Mouse (Mus musculus) lung, postnatal 0 days (tissue): ENCODE results near the gene Ttn.

ENCODE experiments used
- CTCF ChIP-seq: IDR thresholded peaks from 2 replicates; pipeline ENCODE4 v1.5.1; 2016; ENCODE audit warnings: antibody characterized with exemption, mild to moderate bottlenecking
- EP300 ChIP-seq: IDR thresholded peaks from 2 replicates; pipeline ENCODE4 v1.6.1; 2016; ENCODE audit warnings: antibody characterized with exemption, mild to moderate bottlenecking, control low read depth

GRCm38 (mm10) chr2:76672966-76673392 lies 309.4 kb downstream of the Ttn start, which contains the start of gene Fkbp7:
- TF ChIP-seq CTCF (no peak), EP300 (no peak)
